Mouse (Mus musculus) embryonic fibroblast, embryonic 13.5 days (primary cell): ENCODE data around the gene Mknk2. TPM values are rescaled to one million over a fixed set of nuclear protein-coding genes. Genes with fewer than 3 reads are reported as not detected.

Source experiments
- H3K27ac ChIP-seq: 2 replicates; pipeline ENCODE4 v1.5.1; 2012; ENCODE audit warnings: low read length, control low read depth, inconsistent platforms; ENCODE audit not compliant: insufficient read depth
- H3K4me1 ChIP-seq: 2 replicates; pipeline ENCODE4 v1.6.1; 2011; ENCODE audit warnings: low read length; ENCODE audit not compliant: control insufficient read depth, insufficient read depth
- H3K4me3 ChIP-seq: 2 replicates; pipeline ENCODE4 v1.5.1; 2011; ENCODE audit warnings: mild to moderate bottlenecking, control low read depth, low read length; ENCODE audit not compliant: insufficient read depth
- CTCF ChIP-seq: IDR thresholded peaks from 2 replicates; pipeline ENCODE4 v1.5.1; 2011; ENCODE audit warnings: mild to moderate bottlenecking, control low read depth, low read length, moderate library complexity, borderline replicate concordance; ENCODE audit not compliant: insufficient read depth
- POLR2A ChIP-seq: IDR thresholded peaks from 2 replicates; pipeline ENCODE4 v1.6.1; 2011; ENCODE audit warnings: low read depth, mild to moderate bottlenecking, control low read depth, low read length, moderate library complexity
- polyA plus RNA-seq: library from polyadenylated mRNA; stranded (reverse); fragments of >200 nt; gene quantifications from 2 replicates; pipeline ENCODE4 v1.2.4, GENCODE M21; 2011; ENCODE audit warnings: low read depth; ENCODE audit not compliant: missing spikeins, insufficient read length

Gene Mknk2
- polyA plus RNA-seq = 32.8 and 39.8 TPM in 2 replicates

DNA sequence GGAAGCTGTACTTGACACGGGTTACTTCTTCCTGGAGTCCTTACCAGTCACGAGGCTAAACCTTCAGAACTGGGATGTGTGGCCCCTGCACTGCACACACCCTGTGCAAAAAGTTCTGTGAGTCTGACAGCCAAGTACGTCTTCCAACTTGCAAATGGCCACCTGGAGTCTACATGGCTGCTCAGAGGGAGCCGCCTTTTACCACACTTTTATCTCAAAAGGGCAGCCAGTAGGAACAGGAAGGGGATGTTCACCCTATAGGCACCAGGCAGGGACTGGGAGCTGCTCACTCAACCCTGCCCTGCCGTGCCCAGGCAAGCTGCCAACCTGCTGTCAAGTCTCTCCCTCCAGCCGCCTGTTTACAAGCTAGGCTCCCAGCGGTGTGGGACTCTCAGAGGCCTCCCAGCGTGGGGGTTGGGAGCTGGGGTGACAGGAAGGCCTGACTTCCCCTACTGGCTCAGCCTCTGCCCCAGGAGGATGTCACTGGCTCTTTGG is at the start of gene Mknk2:
Gene Mknk2 (minus strand): TSS at position 171 of the 495 bp plus-strand sequence.
- Histone ChIP-seq H3K4me1 (peaks cover 6% of the 10 kb centered on the region), H3K27ac (peak within 1 kb of the TSS; percentile 96), H3K4me3 (peak within 1 kb of the TSS; percentile 54)
- no peak for TF ChIP-seq CTCF
- peak; percentile 33; the same call in 1 of the 2 replicates for TF ChIP-seq POLR2A

DNA sequence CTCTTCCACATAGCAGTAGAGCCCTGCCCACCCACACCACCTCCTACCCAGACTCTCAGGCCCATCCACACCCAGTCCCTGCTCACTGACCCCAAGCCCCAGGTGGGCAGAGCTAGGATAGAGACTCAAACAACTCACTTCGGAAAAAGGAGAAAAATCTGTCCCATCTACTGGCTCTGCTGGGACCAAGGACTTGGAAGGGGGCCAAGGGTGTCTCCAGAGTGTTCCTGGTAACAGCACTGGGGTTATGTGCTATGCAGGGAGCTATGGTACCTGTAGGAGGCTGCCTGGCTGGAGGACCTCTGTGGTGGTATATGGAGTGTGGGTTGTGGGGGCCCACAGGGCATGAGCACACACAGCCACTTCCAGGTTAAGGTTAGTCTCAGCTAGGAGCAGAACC is 39.4 kb upstream of the Mknk2 start:
- no peak overlapping the region for H3K4me3 ChIP-seq
- no peak for TF ChIP-seq CTCF
- no peak for TF ChIP-seq POLR2A
- no peaks in the 10 kb centered on the region for H3K4me1 ChIP-seq
- H3K27ac ChIP-seq = no peak overlapping the region

DNA sequence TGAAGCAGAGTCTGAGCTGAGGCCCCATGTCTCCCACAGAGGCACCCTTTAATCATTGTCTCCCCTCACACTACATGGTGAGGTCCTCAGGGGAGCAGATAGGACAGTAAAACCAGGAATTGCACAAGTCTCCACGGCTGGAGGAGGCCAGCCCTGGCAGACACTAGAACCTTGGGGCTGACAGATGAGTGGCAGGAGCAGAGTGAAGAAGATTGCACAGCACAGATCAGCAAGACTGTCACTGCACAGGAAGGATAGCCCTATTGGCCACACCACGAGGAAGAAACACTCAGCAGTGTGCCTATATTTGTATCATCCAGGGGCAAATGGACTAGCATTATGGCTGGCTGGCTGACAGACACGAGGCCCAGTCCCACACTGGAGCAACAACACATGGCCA is 32.9 kb upstream of the Mknk2 start:
- no peak for TF ChIP-seq POLR2A
- TF ChIP-seq CTCF = no peak

DNA sequence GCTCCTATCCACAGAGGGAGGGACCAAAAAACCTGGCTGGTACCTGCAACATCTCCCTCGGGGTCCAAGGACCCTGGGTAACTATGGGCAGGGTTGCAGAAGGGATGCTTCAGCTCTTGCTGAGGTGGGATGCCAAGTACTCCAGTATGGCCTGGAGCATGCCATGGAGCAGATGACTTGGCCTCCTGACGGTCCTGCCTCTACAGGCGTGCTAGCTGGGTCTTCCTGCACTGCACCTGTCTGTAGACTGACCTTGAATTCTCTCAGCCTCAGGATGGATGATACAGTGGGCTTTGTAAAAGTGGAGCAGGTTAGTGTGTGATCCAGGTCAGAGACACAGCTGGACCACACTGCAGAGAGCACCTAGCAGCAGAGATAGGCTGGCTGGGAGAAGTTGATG is 27.6 kb upstream of the Mknk2 start:
- H3K4me1 ChIP-seq = no peaks in the 10 kb centered on the region
- H3K4me3 ChIP-seq = no peak overlapping the region
- H3K27ac ChIP-seq = no peak overlapping the region
- TF ChIP-seq POLR2A = no peak; the same call in 1 of the 2 replicates
- TF ChIP-seq CTCF = no peak

More for the DNA sequence above, 32.9 kb upstream of the Mknk2 start:
- Histone ChIP-seq H3K4me1 (no peaks in the 10 kb centered on the region), H3K27ac (no peak overlapping the region), H3K4me3 (no peak overlapping the region)

DNA sequence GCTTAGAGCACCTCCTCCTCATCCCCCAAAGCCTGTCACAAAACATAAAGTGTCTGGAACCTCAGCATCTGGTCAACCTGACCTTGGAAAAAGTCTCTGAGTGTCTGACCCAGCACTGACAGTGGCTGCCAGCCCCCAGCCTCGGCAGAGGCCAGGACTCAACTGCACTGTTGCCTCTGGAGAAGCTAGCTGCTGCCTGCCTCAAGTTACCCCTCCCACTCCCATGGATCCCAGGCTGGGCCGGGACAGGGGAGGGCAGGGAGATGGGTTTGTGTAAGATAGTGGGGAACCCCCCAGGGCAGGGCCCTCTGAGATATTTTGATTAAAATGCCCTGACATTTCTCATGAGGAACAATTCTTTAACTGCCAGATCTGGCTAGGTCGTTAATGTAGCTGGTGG is 27.1 kb upstream of the Mknk2 start:
- TF ChIP-seq POLR2A (no peak), CTCF (no peak)
- Histone ChIP-seq H3K27ac (no peak overlapping the region), H3K4me3 (no peak overlapping the region), H3K4me1 (no peaks in the 10 kb centered on the region)

DNA sequence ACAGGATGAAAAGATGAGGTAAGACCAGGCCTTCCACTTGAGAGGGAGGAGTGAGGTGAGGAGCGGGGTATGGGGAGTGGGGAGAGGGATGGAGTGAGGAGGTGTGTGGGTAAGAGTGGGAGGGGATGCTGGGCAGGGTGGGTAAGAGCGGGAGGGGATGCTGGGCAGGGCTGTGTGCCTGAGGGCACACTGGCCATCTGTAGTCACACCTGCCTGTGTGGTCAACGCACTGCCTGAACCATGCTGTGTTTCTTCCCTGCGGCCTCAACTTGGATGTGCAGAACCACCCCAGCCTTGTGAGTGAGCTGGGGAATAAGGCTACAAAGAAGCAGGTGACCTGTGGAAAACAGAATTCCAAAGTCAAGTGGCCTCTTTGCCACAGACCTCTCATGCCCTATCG is 26.5 kb upstream of the Mknk2 start:
- H3K27ac ChIP-seq = no peak overlapping the region
- H3K4me3 ChIP-seq = no peak overlapping the region
- TF ChIP-seq POLR2A (no peak), CTCF (no peak)
- peaks cover 3% of the 10 kb centered on the region; the same call in 1 of the 2 replicates for H3K4me1 ChIP-seq

DNA sequence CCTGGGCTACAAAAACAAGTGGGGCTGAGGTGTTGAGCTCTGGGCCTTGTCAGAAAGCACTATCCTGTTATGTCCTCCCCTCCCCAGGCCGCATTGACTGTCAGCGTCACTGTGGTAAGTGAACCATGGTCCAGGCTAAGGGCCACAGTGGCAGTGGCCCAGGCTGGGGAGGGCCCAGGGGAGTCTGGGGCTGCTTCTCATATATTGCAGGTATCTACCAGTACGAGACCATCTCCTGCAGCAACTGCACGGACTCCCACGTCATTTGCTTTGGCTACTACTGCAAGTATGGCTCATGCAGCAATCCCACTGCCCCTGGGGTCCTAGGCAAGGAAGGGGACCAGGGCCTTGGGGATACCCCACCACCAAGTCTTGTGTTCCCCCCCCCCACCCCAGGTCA is 25.7 kb upstream of the Mknk2 start:
- peaks cover 3% of the 10 kb centered on the region; the same call in 1 of the 2 replicates for H3K4me1 ChIP-seq
- H3K4me3 ChIP-seq = peak overlapping the region; percentile 59
- H3K27ac ChIP-seq = no peak overlapping the region
- no peak for TF ChIP-seq POLR2A
- TF ChIP-seq CTCF = no peak

DNA sequence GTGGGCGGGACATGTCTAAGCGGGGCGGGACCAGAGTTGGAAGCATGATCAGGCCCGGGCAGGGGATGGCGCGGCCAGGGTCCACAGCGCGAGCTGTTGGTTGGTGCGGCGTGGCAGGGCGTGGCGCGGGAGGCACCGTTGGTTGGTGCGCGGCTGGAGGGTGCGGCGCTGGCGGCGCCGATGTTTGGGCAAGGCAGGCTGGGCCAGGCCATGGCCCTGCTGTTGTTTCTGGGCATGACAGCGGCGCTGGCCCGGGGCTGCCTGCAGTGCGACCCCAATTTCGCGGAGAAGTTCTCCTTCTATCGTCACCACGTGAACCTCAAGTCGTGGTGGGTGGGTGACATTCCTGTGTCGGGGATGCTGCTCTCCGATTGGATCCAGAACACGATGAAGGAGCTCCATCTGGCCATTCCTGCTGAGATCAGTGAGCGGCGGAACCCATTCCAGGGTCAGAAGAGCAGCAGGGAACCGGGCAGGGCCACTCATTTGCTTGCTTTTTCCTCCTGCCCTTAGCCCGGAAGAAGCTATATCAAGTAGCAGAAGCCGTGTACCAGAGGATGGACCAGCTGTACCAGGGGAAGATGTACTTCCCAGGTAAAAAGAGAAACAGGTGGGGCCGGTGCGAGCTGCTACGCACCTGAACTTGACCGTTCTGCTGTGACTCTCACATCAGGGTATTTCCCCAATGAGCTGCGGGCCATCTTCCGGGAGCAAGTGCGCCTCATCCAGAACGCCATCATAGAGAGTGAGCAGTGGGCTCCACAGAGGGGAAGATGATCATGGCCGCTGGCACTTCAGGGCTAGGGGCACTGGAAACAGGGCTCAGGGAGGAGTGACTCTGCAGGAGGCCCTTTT is 24.9 kb upstream of the Mknk2 start:
- Histone ChIP-seq H3K27ac (peak overlapping the region; percentile 66), H3K4me3 (peak overlapping the region; percentile 59)

DNA sequence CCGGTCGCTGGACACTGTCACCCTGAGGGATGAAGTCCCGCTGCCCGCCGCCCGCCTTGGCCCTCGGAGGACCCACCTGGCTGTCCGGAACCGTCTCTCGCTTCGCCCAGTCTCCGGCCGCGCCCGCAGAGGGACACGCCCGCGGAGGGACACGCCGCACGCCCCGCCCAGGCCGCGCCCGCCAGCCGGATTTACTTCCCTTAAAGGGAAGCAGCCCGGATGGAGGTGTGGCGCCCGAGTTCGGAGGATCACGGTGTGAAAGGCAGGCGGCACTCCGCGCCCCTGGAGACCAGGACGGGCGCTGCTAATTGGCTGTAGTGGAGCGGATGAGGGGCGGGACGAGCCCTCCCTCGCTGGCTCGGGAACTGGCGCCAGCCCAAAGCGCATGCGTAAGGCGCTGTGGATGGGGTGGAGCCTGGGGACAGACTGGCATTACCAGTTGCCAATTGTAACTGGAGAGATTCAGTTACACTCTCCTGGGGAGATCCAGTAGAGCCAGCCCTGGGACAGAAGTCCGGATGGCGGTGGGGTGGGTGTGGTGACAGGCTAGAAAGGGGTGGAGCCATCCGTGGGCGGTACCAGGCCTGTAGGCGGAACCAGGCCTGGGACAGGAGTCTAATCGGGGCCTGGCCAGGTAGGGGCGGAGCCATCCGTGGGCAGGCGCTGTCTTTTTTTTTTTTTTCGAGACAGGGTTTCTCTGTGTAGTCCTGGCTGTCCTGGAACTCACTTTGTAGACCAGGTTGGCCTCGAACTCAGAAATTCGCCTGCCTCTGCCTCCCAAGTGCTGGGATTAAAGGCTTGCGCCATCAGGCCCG is 24.0 kb upstream of the Mknk2 start, which contains the start of the genes Mob3a and Izumo4:
Gene Mob3a (minus strand): TSS at position 257 of the 815 bp plus-strand sequence.
Gene Izumo4 (plus strand): TSS at position 464 of the 815 bp plus-strand sequence.
- peak within 1 kb of the TSS; percentile 66 for H3K27ac ChIP-seq
- peak; percentile 86 for TF ChIP-seq POLR2A
- no peak for TF ChIP-seq CTCF
- H3K4me1 ChIP-seq = peaks cover 3% of the 10 kb centered on the region; the same call in 1 of the 2 replicates
- peak within 1 kb of the TSS; percentile 90 for H3K4me3 ChIP-seq

More for the DNA sequence above, 24.9 kb upstream of the Mknk2 start:
- no peak for TF ChIP-seq CTCF
- TF ChIP-seq POLR2A = peak; percentile 85
- H3K4me1 ChIP-seq = peaks cover 3% of the 10 kb centered on the region; the same call in 1 of the 2 replicates
